In genomic region chr4:43875919-43876411, GRCm38 (mm10) we compare ENCODE assay signal across 8 mouse cellular contexts. TPM values are rescaled to one million over a fixed set of nuclear protein-coding genes. Genes with fewer than 3 reads are reported as not detected.
DNase-seq lines count a peak whose midpoint lies in the region; ATAC-seq and TF ChIP-seq lines count a peak whose summit lies in the region.

No protein-coding gene starts in this region.

- no peak for TF ChIP-seq POLR2A in ES-Bruce4 (IDR thresholded peaks at IDR 0.05; ENCODE audit: insufficient read depth, low read length)

- WGBS in heart, embryonic 14.5 days: under 1% methylated on average over 20 of the region's 20 CpGs
- WGBS in midbrain, embryonic 10.5 days: under 1% methylated on average over 20 of the region's 20 CpGs

- no peaks in the 10 kb centered on the region for H3K27me3 ChIP-seq in ES-Bruce4 (ENCODE audit: control insufficient read depth, insufficient read depth, low read length, poor library complexity, severe bottlenecking)
- H3K27me3 ChIP-seq in heart, embryonic 14.5 days (ENCODE audit: control insufficient read depth, insufficient read depth, low read length): no peaks in the 10 kb centered on the region
- peaks cover 20% of the 10 kb centered on the region; the same call in 1 of the 2 replicates for H3K27me3 ChIP-seq in midbrain, embryonic 10.5 days (ENCODE audit: low read depth, poor library complexity, severe bottlenecking)

- H3K4me3 ChIP-seq in ES-Bruce4 (ENCODE audit: low read depth, low read length): peak overlapping the region; percentile 74
- peak overlapping the region; percentile 88 to 93 for H3K4me3 ChIP-seq in heart, embryonic 14.5 days (ENCODE audit: control insufficient read depth in 1 of 2, insufficient read depth in 1 of 2, low read depth in 1 of 2, low read length in 2 of 2)
- H3K4me3 ChIP-seq in midbrain, embryonic 10.5 days: peak overlapping the region; percentile 92

- H3K4me2 ChIP-seq in heart, embryonic 14.5 days (ENCODE audit: low read length): peak overlapping the region; percentile 93

- peak overlapping the region; percentile 77 for H3K9ac ChIP-seq in ES-Bruce4 (ENCODE audit: low read depth, poor library complexity, severe bottlenecking)
- peak overlapping the region; percentile 84 for H3K9ac ChIP-seq in heart, embryonic 14.5 days (ENCODE audit: low read length)

- H3K9me3 ChIP-seq in ES-Bruce4 (replicated peaks; ENCODE audit: control insufficient read depth, insufficient read depth, low read length, poor library complexity, severe bottlenecking): no peaks in the 10 kb centered on the region
- no peaks in the 10 kb centered on the region for H3K9me3 ChIP-seq in heart, embryonic 14.5 days (ENCODE audit: control insufficient read depth, low read length)
- H3K9me3 ChIP-seq in midbrain, embryonic 10.5 days (replicated peaks): peaks cover 7% of the 10 kb centered on the region; the same call in 1 of the 2 replicates

- no peak for TF ChIP-seq CTCF in ES-Bruce4 (IDR thresholded peaks at IDR 0.05; ENCODE audit: low read depth, low read length)

- no peak overlapping the region for H3K27ac ChIP-seq in ES-Bruce4 (ENCODE audit: insufficient read depth, low read length)
- H3K27ac ChIP-seq in heart, embryonic 14.5 days (replicated peaks in 1 of 2; ENCODE audit: control insufficient read depth in 1 of 2, insufficient read depth in 1 of 2, low read depth in 2 of 2, low read length in 2 of 2): peak overlapping the region; percentile 18 to 59; a peak in 2 of 4 replicates
- H3K27ac ChIP-seq in midbrain, embryonic 10.5 days (replicated peaks): peak overlapping the region; percentile 97

- no peaks in the 10 kb centered on the region for H3K4me1 ChIP-seq in ES-Bruce4 (ENCODE audit: control insufficient read depth, insufficient read depth, low read length)
- H3K4me1 ChIP-seq in heart, embryonic 14.5 days (ENCODE audit: control insufficient read depth in 2 of 2, insufficient read depth in 2 of 2, low read length in 2 of 2): peaks cover 8 to 25% of the 10 kb centered on the region in 2 experiments
- H3K4me1 ChIP-seq in midbrain, embryonic 10.5 days: peaks cover 41% of the 10 kb centered on the region

- peak; percentile 51 for ATAC-seq in heart, embryonic 14.5 days (ENCODE audit: insufficient number of reproducible peaks, insufficient read depth, low FRiP score, low read depth)

- peak; percentile 67 for DNase-seq in embryo, embryonic 10 days (ENCODE audit: low spot score)
- no peak for DNase-seq in embryo, embryonic 9.5 days (ENCODE audit: extremely low spot score)
- peak; percentile 27 to 39 for DNase-seq in cerebellum, postnatal 36 days
- DNase-seq in kidney, postnatal 14 days: peak; percentile 50
- no peak for DNase-seq in midbrain, embryonic 10.5 days (ENCODE audit: low spot score)
- no peak for DNase-seq in thymus, postnatal 4 days

- H3K36me3 ChIP-seq in ES-Bruce4 (ENCODE audit: control insufficient read depth, insufficient read depth, low read length, poor library complexity, severe bottlenecking): no peaks in the 10 kb centered on the region
- no peaks in the 10 kb centered on the region for H3K36me3 ChIP-seq in heart, embryonic 14.5 days (ENCODE audit: control insufficient read depth, insufficient read depth, low read length)
- no peaks in the 10 kb centered on the region for H3K36me3 ChIP-seq in midbrain, embryonic 10.5 days

- no peak for TF ChIP-seq EP300 in ES-Bruce4 (IDR thresholded peaks at IDR 0.05; ENCODE audit: insufficient read depth, low read depth, low read length)

RNA-seq across cellular contexts. Expression of gene Reck, which starts 0.6 kb away (rescaled TPM):
- 5.7 and 6.3 TPM in 2 replicates for polyA plus RNA-seq in ES-Bruce4 (2011; ENCODE audit: insufficient read depth, insufficient read length, low read depth, missing spikeins)
- 10.1 and 11.6 TPM in 2 replicates for polyA plus RNA-seq in heart, embryonic 14.5 days (2014; fragmentation: Nextera tagmentation; extraction: Ambion mirVana)
- 8.7 and 10.0 TPM in 2 replicates for polyA plus RNA-seq in midbrain, embryonic 10.5 days (2016; fragmentation: Nextera tagmentation; extraction: Ambion mirVana)

RNA-seq across cellular contexts. Expression of gene Olfr155, which starts 24.6 kb away (rescaled TPM):
- not detected in 2 replicates for polyA plus RNA-seq in ES-Bruce4 (2011; ENCODE audit: insufficient read depth, insufficient read length, low read depth, missing spikeins)
- not detected in 2 replicates for polyA plus RNA-seq in heart, embryonic 14.5 days (2014; fragmentation: Nextera tagmentation; extraction: Ambion mirVana)
- not detected in 2 replicates for polyA plus RNA-seq in midbrain, embryonic 10.5 days (2016; fragmentation: Nextera tagmentation; extraction: Ambion mirVana)

RNA-seq across cellular contexts. Expression of gene Olfr157, which starts 36.0 kb away (rescaled TPM):
- not detected in 2 replicates for polyA plus RNA-seq in ES-Bruce4 (2011; ENCODE audit: insufficient read depth, insufficient read length, low read depth, missing spikeins)
- not detected in 2 replicates for polyA plus RNA-seq in heart, embryonic 14.5 days (2014; fragmentation: Nextera tagmentation; extraction: Ambion mirVana)
- not detected in 2 replicates for polyA plus RNA-seq in midbrain, embryonic 10.5 days (2016; fragmentation: Nextera tagmentation; extraction: Ambion mirVana)

RNA-seq across cellular contexts. Expression of gene Olfr156, which starts 52.3 kb away (rescaled TPM):
- not detected in 2 replicates for polyA plus RNA-seq in ES-Bruce4 (2011; ENCODE audit: insufficient read depth, insufficient read length, low read depth, missing spikeins)
- not detected in 2 replicates for polyA plus RNA-seq in heart, embryonic 14.5 days (2014; fragmentation: Nextera tagmentation; extraction: Ambion mirVana)
- polyA plus RNA-seq in midbrain, embryonic 10.5 days (2016; fragmentation: Nextera tagmentation; extraction: Ambion mirVana): not detected in 2 replicates

Comparison
In these comparisons a context has a peak if more than half of its experiments do, and no peak if none do; other contexts are left out.
1. DNase-seq: peak in embryo, embryonic 10 days (single experiment), cerebellum, postnatal 36 days (2 of 2) and kidney, postnatal 14 days (single experiment); none in embryo, embryonic 9.5 days (single experiment), midbrain, embryonic 10.5 days (single experiment) and thymus, postnatal 4 days (single experiment).
2. Peak in every context shown above with its lines, with median percentiles within 50 percentile points of each other: H3K4me3 ChIP-seq.